Mouse (Mus musculus) liver, embryonic 14.5 days (tissue): ENCODE measurements around the gene Ptprb.

Experiments used
- CTCF ChIP-seq: IDR thresholded peaks from 2 replicates; pipeline ENCODE4 v1.5.1; 2016; ENCODE audit warnings: antibody characterized with exemption, low read depth, control low read depth
- EP300 ChIP-seq: IDR thresholded peaks from 2 replicates; pipeline ENCODE4 v1.6.1; 2016; ENCODE audit warnings: antibody characterized with exemption, low read depth

DNA sequence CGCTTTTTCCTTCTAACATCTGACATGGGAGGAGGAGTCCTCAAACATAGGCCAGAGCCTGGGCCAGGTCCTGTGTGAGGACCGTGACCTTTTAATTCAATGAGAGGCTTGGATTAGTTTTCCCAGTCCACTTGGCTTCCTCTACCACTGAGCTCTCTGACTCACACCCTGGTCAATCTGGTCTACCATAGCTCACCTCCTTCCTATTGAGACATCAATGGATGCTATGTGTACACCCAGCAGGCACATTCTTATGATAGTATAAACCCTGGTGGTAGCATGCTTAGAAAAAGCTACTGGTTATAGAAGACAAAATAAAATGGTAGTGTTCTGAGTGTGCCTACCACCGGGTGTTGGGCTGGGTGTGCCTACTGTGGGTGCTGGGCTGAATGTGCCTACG, 21.1 kb downstream of the Ptprb start:
- TF ChIP-seq CTCF (no peak), EP300 (no peak)
